Mouse (Mus musculus): Measurements from ENCODE around the gene Flt3.

Gene Flt3

GRCm38 (mm10) chr5:147406135-147406534 lies 5.8 kb upstream of the Flt3 start:
- DNase-seq: no peak

- peak; percentile 66 for DNase-seq
Observed at GRCm38 (mm10) chr5:147402505-147402904, 2.2 kb upstream of the Flt3 start.

- no peak for DNase-seq
Observed at GRCm38 (mm10) chr5:147401024-147401423, 735 bp upstream of the Flt3 start.

- DNase-seq: no peak
Observed at GRCm38 (mm10) chr5:147400505-147400979, 253 bp upstream of the Flt3 start.

GRCm38 (mm10) chr5:147395050-147395449 lies 5.2 kb downstream of the Flt3 start:
- no peak for DNase-seq

GRCm38 (mm10) chr5:147392667-147393213 lies 7.5 kb downstream of the Flt3 start:
- no peak for DNase-seq

- no peak for DNase-seq
Observed at GRCm38 (mm10) chr5:147390772-147391171, 9.5 kb downstream of the Flt3 start.

GRCm38 (mm10) chr5:147389052-147389451 lies 11.2 kb downstream of the Flt3 start:
- no peak for DNase-seq

- no peak for DNase-seq
Observed at GRCm38 (mm10) chr5:147388376-147389008, 11.8 kb downstream of the Flt3 start.

GRCm38 (mm10) chr5:147386865-147387264 lies 13.4 kb downstream of the Flt3 start:
- no peak for DNase-seq

- no peak for DNase-seq
Observed at GRCm38 (mm10) chr5:147381396-147381795, 18.9 kb downstream of the Flt3 start.

- DNase-seq: no peak
Observed at GRCm38 (mm10) chr5:147379481-147379880, 20.8 kb downstream of the Flt3 start.

- DNase-seq: no peak
Observed at GRCm38 (mm10) chr5:147370276-147370675, 30.0 kb downstream of the Flt3 start.

GRCm38 (mm10) chr5:147368221-147368620 lies 32.1 kb downstream of the Flt3 start:
- DNase-seq: no peak

GRCm38 (mm10) chr5:147365995-147366765 lies 34.1 kb downstream of the Flt3 start:
- no peak for DNase-seq

GRCm38 (mm10) chr5:147363054-147363453 lies 37.2 kb downstream of the Flt3 start:
- no peak for DNase-seq

GRCm38 (mm10) chr5:147358481-147358880 lies 41.8 kb downstream of the Flt3 start:
- DNase-seq: no peak

GRCm38 (mm10) chr5:147357536-147357935 lies 42.8 kb downstream of the Flt3 start:
- DNase-seq: peak; percentile 19

GRCm38 (mm10) chr5:147356260-147357055 lies 43.8 kb downstream of the Flt3 start:
- no peak for DNase-seq

GRCm38 (mm10) chr5:147355788-147356187 lies 44.5 kb downstream of the Flt3 start:
- no peak for DNase-seq

- DNase-seq: no peak
Observed at GRCm38 (mm10) chr5:147354985-147355384, 45.3 kb downstream of the Flt3 start.

- DNase-seq: no peak
Observed at GRCm38 (mm10) chr5:147354161-147354780, 46.0 kb downstream of the Flt3 start.

GRCm38 (mm10) chr5:147351931-147352330 lies 48.4 kb downstream of the Flt3 start:
- no peak for DNase-seq

All from right cerebral cortex, postnatal 4 days (tissue).